Mouse (Mus musculus): ENCODE measurements around the gene Tgfbr1.

Gene Tgfbr1

GRCm38 (mm10) chr4:47352803-47353388 is at the start of gene Tgfbr1:
Tgfbr1 (plus strand) TSS chr4:47353222.
- DNase-seq (ENCODE audit: extremely low spot score, low read depth, low spot score) = peak; percentile 86

- DNase-seq (ENCODE audit: extremely low spot score, low read depth, low spot score) = no peak
Observed at GRCm38 (mm10) chr4:47303340-47303998, 49.6 kb upstream of the Tgfbr1 start.

GRCm38 (mm10) chr4:47309886-47310625 is 43.0 kb upstream of the Tgfbr1 start:
- DNase-seq (ENCODE audit: extremely low spot score, low read depth, low spot score) = no peak

GRCm38 (mm10) chr4:47310812-47311211 is 42.2 kb upstream of the Tgfbr1 start:
- no peak for DNase-seq (ENCODE audit: extremely low spot score, low read depth, low spot score)

- no peak for DNase-seq (ENCODE audit: extremely low spot score, low read depth, low spot score)
Observed at GRCm38 (mm10) chr4:47311467-47311866, 41.6 kb upstream of the Tgfbr1 start.

- no peak for DNase-seq (ENCODE audit: extremely low spot score, low read depth, low spot score)
Observed at GRCm38 (mm10) chr4:47311929-47312328, 41.1 kb upstream of the Tgfbr1 start.

GRCm38 (mm10) chr4:47312676-47313075 is 40.3 kb upstream of the Tgfbr1 start:
- DNase-seq (ENCODE audit: extremely low spot score, low read depth, low spot score) = no peak

GRCm38 (mm10) chr4:47313710-47314410 is 39.2 kb upstream of the Tgfbr1 start:
- DNase-seq (ENCODE audit: extremely low spot score, low read depth, low spot score) = no peak

- no peak for DNase-seq (ENCODE audit: extremely low spot score, low read depth, low spot score)
Observed at GRCm38 (mm10) chr4:47315458-47315857, 37.6 kb upstream of the Tgfbr1 start.

- DNase-seq (ENCODE audit: extremely low spot score, low read depth, low spot score) = no peak
Observed at GRCm38 (mm10) chr4:47316432-47316831, 36.6 kb upstream of the Tgfbr1 start.

- DNase-seq (ENCODE audit: extremely low spot score, low read depth, low spot score) = no peak
Observed at GRCm38 (mm10) chr4:47319561-47320321, 33.3 kb upstream of the Tgfbr1 start.

GRCm38 (mm10) chr4:47322315-47322714 is 30.7 kb upstream of the Tgfbr1 start:
- DNase-seq (ENCODE audit: extremely low spot score, low read depth, low spot score) = no peak

GRCm38 (mm10) chr4:47324206-47324605 is 28.8 kb upstream of the Tgfbr1 start:
- DNase-seq (ENCODE audit: extremely low spot score, low read depth, low spot score) = no peak

GRCm38 (mm10) chr4:47327782-47328181 is 25.2 kb upstream of the Tgfbr1 start:
- no peak for DNase-seq (ENCODE audit: extremely low spot score, low read depth, low spot score)

GRCm38 (mm10) chr4:47329285-47329684 is 23.7 kb upstream of the Tgfbr1 start:
- DNase-seq (ENCODE audit: extremely low spot score, low read depth, low spot score) = no peak

- no peak for DNase-seq (ENCODE audit: extremely low spot score, low read depth, low spot score)
Observed at GRCm38 (mm10) chr4:47330378-47331052, 22.5 kb upstream of the Tgfbr1 start.

- DNase-seq (ENCODE audit: extremely low spot score, low read depth, low spot score) = no peak
Observed at GRCm38 (mm10) chr4:47332812-47333343, 20.1 kb upstream of the Tgfbr1 start.

- no peak for DNase-seq (ENCODE audit: extremely low spot score, low read depth, low spot score)
Observed at GRCm38 (mm10) chr4:47333541-47333940, 19.5 kb upstream of the Tgfbr1 start.

- no peak for DNase-seq (ENCODE audit: extremely low spot score, low read depth, low spot score)
Observed at GRCm38 (mm10) chr4:47336941-47337600, 16.0 kb upstream of the Tgfbr1 start.

Measured in hindlimb bud, embryonic 11.5 days (tissue).